Mouse (Mus musculus): ENCODE data around the gene Rims3. TPM values are rescaled to one million over a fixed set of nuclear protein-coding genes. Genes with fewer than 3 reads are reported as not detected.

The Rims3 gene
- polyA plus RNA-seq, 1 experiment from 2014 or later = 0.82 TPM

GRCm38 (mm10) chr4:120924554-120925299 is 70.1 kb downstream of the Rims3 start, which contains the start of gene Exo5:
Gene Exo5 (minus strand): TSS chr4:120925017.
- Histone ChIP-seq H3K9ac (ENCODE audit: low read depth, low read length) (peak within 1 kb of the TSS; percentile 90), H3K27me3 (replicated peaks; ENCODE audit: control insufficient read depth, insufficient read depth, low read length) (no peaks in the 10 kb centered on the region), H3K4me3 (ENCODE audit: low read length) (peak within 1 kb of the TSS; percentile 78), H3K4me1 (ENCODE audit: control insufficient read depth, insufficient read depth, low read length) (peaks cover 9% of the 10 kb centered on the region; the same call in 1 of the 2 replicates), H3K27ac (ENCODE audit: low read length) (peak within 1 kb of the TSS; percentile 96), H3K9me3 (ENCODE audit: control insufficient read depth, low read length) (no peaks in the 10 kb centered on the region), H3K4me2 (ENCODE audit: low read depth, low read length) (peak within 1 kb of the TSS; percentile 79), H3K36me3 (ENCODE audit: control insufficient read depth, insufficient read depth, low read length) (peaks cover 14% of the 10 kb centered on the region)
- ATAC-seq = peak; percentile 99
- under 1% methylated on average over 33 of the region's 33 CpGs for WGBS

- WGBS = 18% methylated on average over 3 of the region's 3 CpGs
Measured at GRCm38 (mm10) chr4:120925386-120925785, 70.8 kb downstream of the Rims3 start.

GRCm38 (mm10) chr4:120928686-120929085 is 74.1 kb downstream of the Rims3 start:
- WGBS = 79% methylated on average over 3 of the region's 3 CpGs
- no peak overlapping the region for H3K27ac ChIP-seq (ENCODE audit: low read length)
- ATAC-seq = no peak

More at GRCm38 (mm10) chr4:120925386-120925785, 70.8 kb downstream of the Rims3 start:
- Histone ChIP-seq H3K36me3 (ENCODE audit: control insufficient read depth, insufficient read depth, low read length) (peaks cover 14% of the 10 kb centered on the region), H3K9ac (ENCODE audit: low read depth, low read length) (peak overlapping the region; percentile 90), H3K27ac (ENCODE audit: low read length) (peak overlapping the region; percentile 96), H3K4me2 (ENCODE audit: low read depth, low read length) (peak overlapping the region; percentile 79), H3K9me3 (ENCODE audit: control insufficient read depth, low read length) (0 out of 2 replicates have a peak, but pooled peaks cover under 1% of the 10 kb centered on the region), H3K4me3 (ENCODE audit: low read length) (peak overlapping the region; percentile 78), H3K4me1 (ENCODE audit: control insufficient read depth, insufficient read depth, low read length) (peaks cover 9% of the 10 kb centered on the region; the same call in 1 of the 2 replicates), H3K27me3 (replicated peaks; ENCODE audit: control insufficient read depth, insufficient read depth, low read length) (no peaks in the 10 kb centered on the region)
- peak; percentile 76 for ATAC-seq

GRCm38 (mm10) chr4:120930736-120931135 is 76.1 kb downstream of the Rims3 start:
- Histone ChIP-seq H3K9ac (ENCODE audit: low read depth, low read length) (no peak overlapping the region), H3K27me3 (replicated peaks; ENCODE audit: control insufficient read depth, insufficient read depth, low read length) (no peaks in the 10 kb centered on the region), H3K9me3 (ENCODE audit: control insufficient read depth, low read length) (0 out of 2 replicates have a peak, but pooled peaks cover 2% of the 10 kb centered on the region), H3K4me1 (ENCODE audit: control insufficient read depth, insufficient read depth, low read length) (no peaks in the 10 kb centered on the region), H3K27ac (ENCODE audit: low read length) (no peak overlapping the region), H3K4me2 (ENCODE audit: low read depth, low read length) (no peak overlapping the region), H3K36me3 (ENCODE audit: control insufficient read depth, insufficient read depth, low read length) (0 out of 2 replicates have a peak, but pooled peaks cover 7% of the 10 kb centered on the region), H3K4me3 (ENCODE audit: low read length) (no peak overlapping the region)
- WGBS = 96% methylated on average over 18 of the region's 18 CpGs
- ATAC-seq = no peak

More at GRCm38 (mm10) chr4:120928686-120929085, 74.1 kb downstream of the Rims3 start:
- Histone ChIP-seq H3K4me1 (ENCODE audit: control insufficient read depth, insufficient read depth, low read length) (peaks cover 9% of the 10 kb centered on the region; the same call in 1 of the 2 replicates), H3K4me2 (ENCODE audit: low read depth, low read length) (no peak overlapping the region), H3K4me3 (ENCODE audit: low read length) (no peak overlapping the region), H3K9me3 (ENCODE audit: control insufficient read depth, low read length) (0 out of 2 replicates have a peak, but pooled peaks cover 2% of the 10 kb centered on the region), H3K27me3 (replicated peaks; ENCODE audit: control insufficient read depth, insufficient read depth, low read length) (no peaks in the 10 kb centered on the region), H3K36me3 (ENCODE audit: control insufficient read depth, insufficient read depth, low read length) (0 out of 2 replicates have a peak, but pooled peaks cover 7% of the 10 kb centered on the region), H3K9ac (ENCODE audit: low read depth, low read length) (no peak overlapping the region)

GRCm38 (mm10) chr4:120935006-120935405 is 80.4 kb downstream of the Rims3 start:
- Histone ChIP-seq H3K4me3 (ENCODE audit: low read length) (no peak overlapping the region), H3K9ac (ENCODE audit: low read depth, low read length) (no peak overlapping the region), H3K4me1 (ENCODE audit: control insufficient read depth, insufficient read depth, low read length) (no peaks in the 10 kb centered on the region), H3K9me3 (ENCODE audit: control insufficient read depth, low read length) (0 out of 2 replicates have a peak, but pooled peaks cover 2% of the 10 kb centered on the region), H3K4me2 (ENCODE audit: low read depth, low read length) (no peak overlapping the region), H3K27me3 (replicated peaks; ENCODE audit: control insufficient read depth, insufficient read depth, low read length) (no peaks in the 10 kb centered on the region), H3K27ac (ENCODE audit: low read length) (no peak overlapping the region), H3K36me3 (ENCODE audit: control insufficient read depth, insufficient read depth, low read length) (0 out of 2 replicates have a peak, but pooled peaks cover 7% of the 10 kb centered on the region)
- 61% methylated on average over 3 of the region's 3 CpGs for WGBS
- peak; percentile 82 for ATAC-seq

Small RNA genes within 50 kb of the gene (microRNA-seq; reads per million reads assigned to microRNA genes)
- gene Gm23936 = not detected

Other genes with a start within 250 kb of the Rims3 start
- gene Cited4, start 188.2 kb upstream of the Rims3 start, polyA plus RNA-seq (2015; fragmentation: Nextera tagmentation; extraction: Ambion mirVana) = 1.5 and 2.4 TPM in 2 replicates
- gene Kcnq4, start 106.2 kb upstream of the Rims3 start, polyA plus RNA-seq (2015; fragmentation: Nextera tagmentation; extraction: Ambion mirVana) = 2.0 and 2.3 TPM in 2 replicates
- gene Nfyc, start 23.2 kb upstream of the Rims3 start, polyA plus RNA-seq (2015; fragmentation: Nextera tagmentation; extraction: Ambion mirVana) = 82.0 and 85.8 TPM in 2 replicates
- 23.9 and 26.9 TPM in 2 replicates for gene Exo5, start 70.2 kb downstream of the Rims3 start, polyA plus RNA-seq (2015; fragmentation: Nextera tagmentation; extraction: Ambion mirVana)
- gene Zfp69, start 96.9 kb downstream of the Rims3 start, polyA plus RNA-seq (2015; fragmentation: Nextera tagmentation; extraction: Ambion mirVana) = 3.9 and 4.8 TPM in 2 replicates
- gene Smap2, start 162.4 kb downstream of the Rims3 start, polyA plus RNA-seq (2015; fragmentation: Nextera tagmentation; extraction: Ambion mirVana) = 12.2 and 14.2 TPM in 2 replicates
- gene Col9a2, start 184.6 kb downstream of the Rims3 start, polyA plus RNA-seq (2015; fragmentation: Nextera tagmentation; extraction: Ambion mirVana) = 4.5 and 4.7 TPM in 2 replicates
- gene Zmpste24, start 243.4 kb downstream of the Rims3 start, polyA plus RNA-seq (2015; fragmentation: Nextera tagmentation; extraction: Ambion mirVana) = 34.0 and 34.6 TPM in 2 replicates